Mouse (Mus musculus) layer of hippocampus, postnatal 14 days (tissue): ENCODE measurements around the gene Eri3. TPM values are rescaled to one million over a fixed set of nuclear protein-coding genes. Genes with fewer than 3 reads are reported as not detected.

ENCODE experiments used
- DNase-seq, 2 experiments: peaks; one replicate each; pipeline ENCODE4 v3.0.0; 2021 to 2022; ENCODE audit warnings: low spot score in 2 of 2, mixed read lengths in 1 of 2
- microRNA-seq, 2 experiments: library from miRNA; unstranded; fragments of <30 nt; microRNA quantifications; one replicate each; pipeline ENCODE4 v1.2.0; 2021
- total RNA-seq, 2 experiments: library from RNA; stranded (reverse); gene quantifications; 2 replicates each; pipeline ENCODE4 v1.2.3; 2021

The Eri3 gene
- total RNA-seq, 2 experiments from 2014 or later = 217 to 218 TPM

- DNase-seq = no peak
Measured at GRCm38 (mm10) chr4:117712314-117712713, 162.1 kb downstream of the Eri3 start.

GRCm38 (mm10) chr4:117713303-117714098, 163.3 kb downstream of the Eri3 start:
- no peak for DNase-seq

Small RNAs within 50 kb of the gene (microRNA-seq; reads per million reads assigned to microRNA genes)
- 0 reads per million in 2 experiments for gene Gm25559

Other genes with a start within 250 kb of the Eri3 start
- gene Rnf220, start 53.3 kb upstream of the Eri3 start, total RNA-seq = 100 to 1,000 TPM; 140 to 146 TPM
- gene Dmap1, start 131.9 kb downstream of the Eri3 start, total RNA-seq = 10 to 100 TPM; 31.8 TPM
- not detected for gene Gm12845, start 174.0 kb downstream of the Eri3 start, total RNA-seq
- not detected for gene Klf17, start 215.3 kb downstream of the Eri3 start, total RNA-seq